Mouse (Mus musculus): Measurements from ENCODE around the gene Ehd1. TPM values are rescaled to one million over a fixed set of nuclear protein-coding genes. Genes with fewer than 3 reads are reported as not detected.

The Ehd1 gene
- total and polyA plus RNA-seq, 3 experiments = 65.9 to 105 TPM; not detected in 1

GRCm38 (mm10) chr19:6321786-6322621, 45.5 kb downstream of the Ehd1 start:
- no peak overlapping the region for H3K9ac ChIP-seq (ENCODE audit: control insufficient read depth, low read depth, low read length, poor library complexity, severe bottlenecking)
- H3K27ac ChIP-seq (ENCODE audit: control insufficient read depth, low read depth, low read length) = no peak overlapping the region
- no peaks in the 10 kb centered on the region for H3K27me3 ChIP-seq (ENCODE audit: control insufficient read depth in 1 of 2, insufficient read depth in 2 of 2, low read length in 2 of 2)
- H3K36me3 ChIP-seq (ENCODE audit: control insufficient read depth in 1 of 2, insufficient read depth in 2 of 2, low read length in 2 of 2) = no peaks in the 10 kb centered on the region
- TF ChIP-seq MAX (IDR thresholded peaks at IDR 0.05; ENCODE audit: low read length) (peak; percentile 58; the same call in 1 of the 2 replicates), ZMIZ1 (IDR thresholded peaks at IDR 0.05; ENCODE audit: low read depth, low read length) (no peak), CHD1 (IDR thresholded peaks at IDR 0.05; ENCODE audit: low read depth, low read length) (no peak), CTCF (IDR thresholded peaks at IDR 0.05 in 2 of 3, conservative IDR thresholded peaks at IDR 0.05 in 1 of 3; ENCODE audit: control insufficient read depth in 1 of 3, insufficient read depth in 1 of 3, low read depth in 2 of 3, low read length in 3 of 3, poor library complexity in 1 of 3, severe bottlenecking in 1 of 3) (no peak), TBP (IDR thresholded peaks at IDR 0.05; ENCODE audit: low read depth, low read length) (no peak), UBTF (IDR thresholded peaks at IDR 0.05; ENCODE audit: borderline replicate concordance, insufficient read depth, low read depth, low read length) (no peak)
- peaks cover 0 to 8% of the 10 kb centered on the region in 2 experiments; a peak in 1 of 4 replicates for H3K4me1 ChIP-seq (ENCODE audit: control insufficient read depth in 1 of 2, insufficient read depth in 2 of 2, low read length in 2 of 2)
- H3K9me3 ChIP-seq (replicated peaks; ENCODE audit: insufficient read depth, low read length) = no peaks in the 10 kb centered on the region
- no peaks in the 10 kb centered on the region for H3K79me2 ChIP-seq (ENCODE audit: control insufficient read depth, insufficient read depth, low read length, poor library complexity)
- H3K4me3 ChIP-seq (ENCODE audit: control insufficient read depth in 1 of 2, insufficient read depth in 1 of 2, low read depth in 2 of 2, low read length in 2 of 2) = no peak overlapping the region
- peak; percentile 59 for DNase-seq (ENCODE audit: low read depth, low spot score)

- TF ChIP-seq ZMIZ1 (IDR thresholded peaks at IDR 0.05; ENCODE audit: low read depth, low read length) = no peak
- TF ChIP-seq BHLHE40 (IDR thresholded peaks at IDR 0.05; ENCODE audit: borderline replicate concordance, low read depth, low read length) = no peak
- no peak for TF ChIP-seq USF2 (IDR thresholded peaks at IDR 0.05; ENCODE audit: borderline replicate concordance in 1 of 2, insufficient read depth in 1 of 2, low read depth in 1 of 2, low read length in 2 of 2)
- TF ChIP-seq ETS1 (IDR thresholded peaks at IDR 0.05; ENCODE audit: low read depth, low read length) = no peak
- no peak for TF ChIP-seq E2F4 (IDR thresholded peaks at IDR 0.05; ENCODE audit: borderline replicate concordance, low read depth, low read length)
- TF ChIP-seq CTCF (IDR thresholded peaks at IDR 0.05 in 2 of 3, conservative IDR thresholded peaks at IDR 0.05 in 1 of 3; ENCODE audit: control insufficient read depth in 1 of 3, insufficient read depth in 1 of 3, low read depth in 2 of 3, low read length in 3 of 3, poor library complexity in 1 of 3, severe bottlenecking in 1 of 3) = no peak
- TF ChIP-seq HCFC1 (IDR thresholded peaks at IDR 0.05; ENCODE audit: low read depth, low read length) = no peak
- no peak for TF ChIP-seq POLR2AphosphoS5 (IDR thresholded peaks at IDR 0.05; ENCODE audit: borderline replicate concordance, low read depth, low read length)
- no peak for TF ChIP-seq NRF1 (IDR thresholded peaks at IDR 0.05; ENCODE audit: insufficient read depth, low read depth, low read length, poor library complexity, severe bottlenecking)
- no peak for TF ChIP-seq TBP (IDR thresholded peaks at IDR 0.05; ENCODE audit: low read depth, low read length)
- no peak for TF ChIP-seq GABPA (IDR thresholded peaks at IDR 0.05; ENCODE audit: low read depth, low read length)
- TF ChIP-seq MEF2A (IDR thresholded peaks at IDR 0.05; ENCODE audit: extremely low read depth, insufficient replicate concordance, low read depth, low read length, poor library complexity, severe bottlenecking) = no peak
- TF ChIP-seq ELF1 (IDR thresholded peaks at IDR 0.05; ENCODE audit: low read depth, low read length) = no peak
- no peak for TF ChIP-seq POLR2AphosphoS2 (IDR thresholded peaks at IDR 0.05; ENCODE audit: low read length)
- TF ChIP-seq MYC (IDR thresholded peaks at IDR 0.05; ENCODE audit: low read depth, low read length) = no peak
- no peak for TF ChIP-seq EP300 (IDR thresholded peaks at IDR 0.05; ENCODE audit: low read depth in 1 of 2, low read length in 2 of 2)
- H3K9me3 ChIP-seq (replicated peaks; ENCODE audit: insufficient read depth, low read length) = no peaks in the 10 kb centered on the region
- no peaks in the 10 kb centered on the region for H3K79me2 ChIP-seq (ENCODE audit: control insufficient read depth, insufficient read depth, low read length, poor library complexity)
- H3K27ac ChIP-seq (ENCODE audit: control insufficient read depth, low read depth, low read length) = no peak overlapping the region
- no peak overlapping the region for H3K4me3 ChIP-seq (ENCODE audit: control insufficient read depth in 1 of 2, insufficient read depth in 1 of 2, low read depth in 2 of 2, low read length in 2 of 2)
- H3K9ac ChIP-seq (ENCODE audit: control insufficient read depth, low read depth, low read length, poor library complexity, severe bottlenecking) = no peak overlapping the region
- no peaks in the 10 kb centered on the region for H3K36me3 ChIP-seq (ENCODE audit: control insufficient read depth in 1 of 2, insufficient read depth in 2 of 2, low read length in 2 of 2)
- H3K4me1 ChIP-seq (ENCODE audit: control insufficient read depth in 1 of 2, insufficient read depth in 2 of 2, low read length in 2 of 2) = peaks cover 0 to 8% of the 10 kb centered on the region in 2 experiments; a peak in 1 of 4 replicates
- DNase-seq (ENCODE audit: low read depth, low spot score) = no peak
- H3K27me3 ChIP-seq (ENCODE audit: control insufficient read depth in 1 of 2, insufficient read depth in 2 of 2, low read length in 2 of 2) = no peaks in the 10 kb centered on the region
These were observed 48.2 kb downstream of the Ehd1 start for GRCm38 (mm10) chr19:6324751-6325150.
